Mouse (Mus musculus): ENCODE results near the gene Megf11. TPM values are rescaled to one million over a fixed set of nuclear protein-coding genes. Genes with fewer than 3 reads are reported as not detected.

Megf11 gene
- total and polyA plus RNA-seq, 3 experiments: 0.08 to 0.93 TPM; not detected in 1

- H3K27me3 ChIP-seq (ENCODE audit: control insufficient read depth in 1 of 2, insufficient read depth in 2 of 2, low read length in 2 of 2): peaks cover 5 to 11% of the 10 kb centered on the region in 2 experiments; a peak in 3 of 4 replicates
- DNase-seq (ENCODE audit: low read depth, low spot score): no peak
These were observed 113.5 kb downstream of the Megf11 start for GRCm38 (mm10) chr9:64498929-64499328.

GRCm38 (mm10) chr9:64501211-64501610 lies 115.8 kb downstream of the Megf11 start:
- no peak for TF ChIP-seq MEF2A (IDR thresholded peaks at IDR 0.05; ENCODE audit: extremely low read depth, insufficient replicate concordance, low read depth, low read length, poor library complexity, severe bottlenecking)
- no peak for TF ChIP-seq USF2 (IDR thresholded peaks at IDR 0.05; ENCODE audit: borderline replicate concordance in 1 of 2, insufficient read depth in 1 of 2, low read depth in 1 of 2, low read length in 2 of 2)
- TF ChIP-seq ZKSCAN1 (IDR thresholded peaks at IDR 0.05; ENCODE audit: low read depth, low read length): no peak
- no peak for TF ChIP-seq POLR2AphosphoS5 (IDR thresholded peaks at IDR 0.05; ENCODE audit: borderline replicate concordance, low read depth, low read length)
- no peak for TF ChIP-seq MXI1 (IDR thresholded peaks at IDR 0.05; ENCODE audit: low read depth, low read length)
- no peak for TF ChIP-seq RCOR1 (IDR thresholded peaks at IDR 0.05; ENCODE audit: low read depth, low read length)
- no peak for TF ChIP-seq GATA1 (IDR thresholded peaks at IDR 0.05; ENCODE audit: low read depth, low read length)
- TF ChIP-seq GABPA (IDR thresholded peaks at IDR 0.05; ENCODE audit: low read depth, low read length): no peak
- TF ChIP-seq TCF12 (IDR thresholded peaks at IDR 0.05; ENCODE audit: low read depth, low read length): no peak
- no peak for TF ChIP-seq TAL1 (IDR thresholded peaks at IDR 0.05; ENCODE audit: low read length)
- TF ChIP-seq SIN3A (IDR thresholded peaks at IDR 0.05; ENCODE audit: low read length): no peak
- H3K9me3 ChIP-seq (replicated peaks; ENCODE audit: insufficient read depth, low read length): no peaks in the 10 kb centered on the region
- H3K9ac ChIP-seq (ENCODE audit: control insufficient read depth, low read depth, low read length, poor library complexity, severe bottlenecking): no peak overlapping the region
- H3K27me3 ChIP-seq (ENCODE audit: control insufficient read depth in 1 of 2, insufficient read depth in 2 of 2, low read length in 2 of 2): peaks cover 2 to 16% of the 10 kb centered on the region in 2 experiments; a peak in 3 of 4 replicates
- H3K4me3 ChIP-seq (ENCODE audit: control insufficient read depth in 1 of 2, insufficient read depth in 1 of 2, low read depth in 2 of 2, low read length in 2 of 2): no peak overlapping the region
- H3K79me2 ChIP-seq (ENCODE audit: control insufficient read depth, insufficient read depth, low read length, poor library complexity): no peaks in the 10 kb centered on the region
- H3K4me1 ChIP-seq (ENCODE audit: control insufficient read depth in 1 of 2, insufficient read depth in 2 of 2, low read length in 2 of 2): no peaks in the 10 kb centered on the region
- no peak overlapping the region for H3K27ac ChIP-seq (ENCODE audit: control insufficient read depth, low read depth, low read length)
- DNase-seq (ENCODE audit: low read depth, low spot score): no peak
- H3K36me3 ChIP-seq (ENCODE audit: control insufficient read depth in 1 of 2, insufficient read depth in 2 of 2, low read length in 2 of 2): no peaks in the 10 kb centered on the region

More at GRCm38 (mm10) chr9:64498929-64499328, 113.5 kb downstream of the Megf11 start:
- no peak for TF ChIP-seq CHD2 (IDR thresholded peaks at IDR 0.05; ENCODE audit: low read length)
- no peak for TF ChIP-seq MEF2A (IDR thresholded peaks at IDR 0.05; ENCODE audit: extremely low read depth, insufficient replicate concordance, low read depth, low read length, poor library complexity, severe bottlenecking)
- no peak for TF ChIP-seq ZMIZ1 (IDR thresholded peaks at IDR 0.05; ENCODE audit: low read depth, low read length)
- TF ChIP-seq CHD1 (IDR thresholded peaks at IDR 0.05; ENCODE audit: low read depth, low read length): no peak
- TF ChIP-seq HCFC1 (IDR thresholded peaks at IDR 0.05; ENCODE audit: low read depth, low read length): no peak
- no peak for TF ChIP-seq JUND (IDR thresholded peaks at IDR 0.05; ENCODE audit: low read depth, low read length)
- Histone ChIP-seq H3K4me3 (ENCODE audit: control insufficient read depth in 1 of 2, insufficient read depth in 1 of 2, low read depth in 2 of 2, low read length in 2 of 2) (no peak overlapping the region), H3K4me1 (ENCODE audit: control insufficient read depth in 1 of 2, insufficient read depth in 2 of 2, low read length in 2 of 2) (no peaks in the 10 kb centered on the region), H3K27ac (ENCODE audit: control insufficient read depth, low read depth, low read length) (no peak overlapping the region), H3K9me3 (replicated peaks; ENCODE audit: insufficient read depth, low read length) (no peaks in the 10 kb centered on the region), H3K9ac (ENCODE audit: control insufficient read depth, low read depth, low read length, poor library complexity, severe bottlenecking) (no peak overlapping the region), H3K36me3 (ENCODE audit: control insufficient read depth in 1 of 2, insufficient read depth in 2 of 2, low read length in 2 of 2) (no peaks in the 10 kb centered on the region), H3K79me2 (ENCODE audit: control insufficient read depth, insufficient read depth, low read length, poor library complexity) (no peaks in the 10 kb centered on the region)
